Mouse (Mus musculus): ENCODE measurements around the gene Rasgrf2.

The Rasgrf2 gene

DNA sequence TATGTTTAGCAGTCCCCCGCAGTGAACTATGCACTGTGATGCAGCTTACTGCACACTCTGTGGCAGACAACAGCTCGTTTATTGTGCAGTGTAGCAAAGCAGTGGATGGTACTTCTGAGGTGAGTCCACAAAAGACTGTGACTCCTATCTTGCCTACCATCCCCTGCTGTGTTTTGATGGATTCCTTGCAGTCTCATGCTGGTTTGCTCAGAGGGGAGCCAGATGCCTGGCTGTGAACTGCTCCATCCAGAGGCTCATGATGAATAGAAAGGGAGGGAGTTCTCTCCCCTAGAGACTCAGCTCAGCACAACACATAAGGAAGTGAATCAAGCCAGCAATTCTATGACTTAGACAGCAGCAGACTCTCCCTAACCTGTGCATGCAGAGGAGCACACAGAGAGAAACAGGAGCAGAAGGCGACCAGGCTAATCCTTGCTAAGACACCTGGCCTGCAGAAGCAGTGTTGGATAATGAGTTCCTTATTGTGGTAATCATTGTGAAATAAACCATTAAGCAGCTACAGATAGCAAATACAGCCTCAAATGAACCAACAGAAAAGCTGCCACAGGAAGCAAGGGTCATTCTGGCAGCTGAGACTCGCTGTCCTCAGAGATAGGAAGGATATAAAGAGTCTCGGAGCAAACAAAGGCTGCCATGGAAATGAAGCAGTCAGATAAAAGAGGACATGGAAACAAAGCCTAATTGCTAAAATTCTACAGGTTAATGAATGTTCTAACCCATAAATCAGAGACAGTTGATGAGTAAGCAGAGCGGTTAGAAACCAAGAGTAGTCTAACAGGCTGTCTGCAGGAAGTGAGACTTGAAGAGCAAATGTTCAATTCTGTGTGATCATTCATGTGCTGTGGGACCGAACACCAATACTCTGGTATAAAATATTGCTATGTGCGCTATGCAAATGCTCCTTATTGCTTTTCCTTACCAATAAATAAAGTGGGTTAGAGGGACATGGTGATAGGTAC lies 89.6 kb downstream of the Rasgrf2 start:
- DNase-seq, result no peak

DNA sequence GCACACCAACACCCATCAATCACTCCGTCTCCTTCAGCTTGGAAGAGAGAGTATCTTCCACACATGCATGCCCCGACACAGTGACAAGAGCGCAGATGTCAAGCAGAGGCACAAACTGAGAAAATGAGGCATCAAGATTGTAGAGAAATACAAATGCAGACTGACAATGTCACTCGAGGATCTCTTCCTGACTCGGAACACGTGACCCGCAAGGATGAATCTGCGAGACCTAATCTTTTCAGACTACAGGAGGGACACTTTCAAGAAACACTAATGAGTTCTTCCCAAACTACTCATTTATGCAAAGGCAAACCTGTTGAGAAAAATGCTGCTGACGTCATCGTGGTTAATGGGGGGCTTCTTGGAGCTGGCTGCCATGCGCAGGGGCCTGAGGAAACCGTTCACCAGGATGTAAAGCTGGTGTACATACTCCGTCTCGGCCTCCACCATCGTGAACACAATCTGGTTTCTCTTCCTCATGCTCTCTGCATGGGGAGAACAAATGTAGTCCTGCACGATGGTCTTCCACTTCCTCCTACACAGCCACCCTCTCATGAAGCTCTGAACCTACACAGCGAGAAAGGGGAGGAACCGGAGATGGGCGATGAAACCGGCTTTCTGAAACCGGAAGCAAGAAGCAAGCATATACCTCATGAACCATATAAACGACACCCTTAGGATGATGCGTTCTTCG lies 100.9 kb downstream of the Rasgrf2 start:
- DNase-seq, result peak in 1 of 2 experiments; percentile 6

DNA sequence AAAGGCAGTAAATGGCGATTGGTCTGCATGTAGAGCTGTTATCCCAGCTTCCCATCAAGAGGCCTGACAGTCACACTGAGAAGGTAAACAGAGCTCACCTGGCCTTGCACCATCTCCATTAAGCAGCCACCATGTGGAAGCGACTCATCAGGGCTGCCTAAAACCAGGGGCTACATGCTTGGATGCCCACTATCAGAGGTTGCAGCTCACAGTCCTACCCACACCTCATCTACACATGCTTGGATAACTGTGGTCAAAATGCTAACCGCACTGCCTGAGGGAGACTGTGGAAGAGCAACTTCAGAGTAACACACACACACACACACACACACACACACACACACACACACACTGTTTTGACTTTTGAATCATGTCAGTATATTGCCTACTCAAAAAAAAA lies 101.8 kb downstream of the Rasgrf2 start:
- no peak for DNase-seq

- DNase-seq, result no peak
These were observed 103.5 kb downstream of the Rasgrf2 start for GRCm38 (mm10) chr13:92027951-92028350.

GRCm38 (mm10) chr13:92026651-92027050 lies 104.8 kb downstream of the Rasgrf2 start:
- no peak for DNase-seq

DNA sequence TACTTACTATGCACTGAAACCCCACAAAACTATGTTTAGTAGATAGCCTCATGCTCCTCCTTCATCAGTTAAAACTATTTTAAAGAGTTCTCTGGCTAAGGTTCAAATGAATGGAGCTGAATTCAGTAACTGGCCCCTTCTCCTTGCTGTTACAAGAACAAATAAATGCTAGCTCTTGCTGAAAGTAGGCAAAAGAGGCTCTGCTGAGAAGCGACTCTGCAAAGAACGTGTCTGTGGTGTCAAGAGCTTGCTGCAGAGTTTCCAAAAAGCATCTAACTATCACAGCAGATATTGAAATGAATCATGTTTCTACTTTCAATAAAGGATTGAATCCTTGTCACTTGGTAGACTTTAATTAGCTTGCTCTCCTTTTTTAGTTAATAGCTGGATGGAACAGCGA lies 106.3 kb downstream of the Rasgrf2 start:
- DNase-seq, result no peak

DNA sequence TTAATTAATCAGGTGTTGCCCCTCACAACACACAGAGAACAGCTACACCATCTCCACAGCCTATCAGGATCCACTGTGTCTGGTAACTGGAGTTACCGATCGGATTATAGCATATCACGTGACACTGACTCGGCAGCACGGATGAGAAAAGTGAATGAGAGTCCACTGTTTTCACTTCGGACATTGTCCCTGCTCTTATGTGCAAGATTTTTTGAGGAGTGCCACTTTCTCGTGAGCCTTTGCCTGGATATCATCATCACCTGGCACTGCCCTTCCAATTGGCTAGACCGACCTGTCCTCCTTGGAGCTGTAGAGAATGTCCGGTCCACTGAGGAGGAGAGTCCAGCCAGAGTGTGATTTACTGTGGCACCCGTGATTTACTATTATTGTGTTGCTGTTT lies 109.3 kb downstream of the Rasgrf2 start:
- no peak for DNase-seq

GRCm38 (mm10) chr13:91996929-91997328 lies 134.5 kb downstream of the Rasgrf2 start:
- no peak for DNase-seq

- no peak for DNase-seq
These were observed 140.0 kb downstream of the Rasgrf2 start for GRCm38 (mm10) chr13:91991412-91991811.

DNA sequence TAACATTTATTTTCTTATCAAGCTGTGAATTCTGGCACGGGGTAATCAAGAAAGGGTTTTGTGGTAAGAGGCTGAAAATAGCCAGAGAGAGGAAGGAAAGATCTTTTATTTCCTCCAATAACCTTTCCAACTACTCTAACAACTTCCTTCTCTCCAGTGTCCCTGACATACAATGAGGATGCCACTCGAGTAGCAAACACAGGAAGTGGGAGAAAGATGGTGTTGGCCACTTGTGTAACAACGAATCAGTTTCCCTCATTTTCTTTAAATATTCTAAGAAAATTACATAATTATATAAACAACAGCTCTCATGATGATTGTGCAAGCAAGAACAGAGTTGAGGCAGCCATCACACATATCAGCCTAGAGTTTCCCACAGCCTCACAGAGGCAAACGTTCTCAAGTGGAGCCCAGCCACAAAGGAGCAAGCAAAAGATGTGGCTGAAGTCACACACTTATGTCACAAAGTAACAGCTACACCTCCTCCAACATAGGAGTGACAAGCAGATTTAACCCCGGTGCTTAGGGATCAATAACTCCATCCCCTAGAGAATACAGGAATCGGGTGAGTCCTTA lies 140.7 kb downstream of the Rasgrf2 start:
- DNase-seq, result no peak

DNA sequence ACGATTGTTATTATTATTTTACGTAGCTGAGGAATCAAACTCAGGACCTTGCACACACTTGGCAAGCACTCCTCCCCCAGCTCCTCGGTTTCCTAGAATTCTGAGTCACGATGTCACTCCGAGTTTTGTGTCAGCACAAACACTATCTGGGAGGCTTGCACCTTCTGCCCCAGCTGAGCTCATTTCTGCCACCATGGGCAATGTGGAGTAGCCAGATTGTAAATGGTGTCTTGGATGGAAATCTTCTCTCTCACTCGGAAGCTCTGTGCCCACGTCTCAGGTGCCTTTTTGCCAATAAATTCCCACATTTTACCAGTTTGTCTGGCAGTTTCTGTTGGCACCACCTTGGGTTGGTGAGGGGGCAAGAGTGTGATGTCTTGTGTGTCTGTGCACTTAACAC lies 143.1 kb downstream of the Rasgrf2 start:
- no peak for DNase-seq

GRCm38 (mm10) chr13:91986958-91987357 lies 144.5 kb downstream of the Rasgrf2 start:
- no peak for DNase-seq

GRCm38 (mm10) chr13:91985915-91986589 lies 145.4 kb downstream of the Rasgrf2 start:
- DNase-seq, result no peak

- no peak for DNase-seq
These were observed 146.4 kb downstream of the Rasgrf2 start for GRCm38 (mm10) chr13:91985019-91985418.

- DNase-seq, result no peak
These were observed 149.4 kb downstream of the Rasgrf2 start for GRCm38 (mm10) chr13:91982080-91982479.

DNA sequence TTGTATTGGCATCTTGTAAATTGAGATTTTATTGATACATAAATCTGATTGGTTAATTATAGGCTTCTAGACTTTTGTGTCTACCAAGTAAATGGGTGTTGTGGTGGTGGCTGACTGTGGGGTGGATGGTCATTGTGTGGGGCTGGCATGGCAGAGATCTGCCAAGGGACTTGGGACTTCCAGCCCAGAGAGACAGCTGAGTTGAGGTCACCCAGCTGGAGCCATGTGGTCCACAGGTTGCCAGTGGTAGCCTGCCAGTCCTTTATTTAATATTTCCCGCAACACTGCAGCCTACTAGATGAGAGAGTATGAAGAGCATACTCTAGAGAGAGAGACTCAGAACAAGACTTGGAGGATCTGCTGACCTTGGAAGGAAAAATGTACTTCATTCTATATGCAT lies 150.0 kb downstream of the Rasgrf2 start:
- no peak for DNase-seq

GRCm38 (mm10) chr13:91976971-91977370 lies 154.5 kb downstream of the Rasgrf2 start:
- DNase-seq, result no peak

DNA sequence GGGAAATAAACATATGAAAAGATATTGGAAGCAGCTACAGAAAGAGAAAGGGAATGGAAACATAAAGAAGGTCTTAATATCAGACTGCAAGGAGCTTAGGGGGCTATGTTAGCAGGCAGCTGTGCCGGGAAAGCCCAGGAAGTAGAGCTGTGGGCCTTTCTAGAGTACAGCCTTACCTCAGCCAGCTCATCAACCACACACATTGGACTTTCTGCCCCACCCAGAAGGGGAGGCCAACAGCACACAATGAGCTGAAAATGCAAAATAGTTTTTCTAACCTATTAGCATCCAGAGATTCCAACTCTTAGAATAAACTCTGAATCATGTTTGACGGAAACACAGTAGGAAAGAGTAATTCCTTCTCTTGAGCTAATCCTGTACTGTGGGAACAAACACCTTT lies 154.9 kb downstream of the Rasgrf2 start:
- DNase-seq, result no peak

- no peak for DNase-seq
These were observed 157.3 kb downstream of the Rasgrf2 start for GRCm38 (mm10) chr13:91974154-91974553.

GRCm38 (mm10) chr13:91971246-91971645 lies 160.2 kb downstream of the Rasgrf2 start:
- no peak for DNase-seq

- DNase-seq, result no peak
These were observed 175.0 kb downstream of the Rasgrf2 start for GRCm38 (mm10) chr13:91956474-91956873.

- DNase-seq, result no peak
These were observed 175.8 kb downstream of the Rasgrf2 start for GRCm38 (mm10) chr13:91955646-91956045.

- no peak for DNase-seq
These were observed 176.3 kb downstream of the Rasgrf2 start for GRCm38 (mm10) chr13:91955175-91955574.

All from lung, adult 18-20 months (tissue).